Mouse (Mus musculus): ENCODE results near the gene Map3k20. TPM values are rescaled to one million over a fixed set of nuclear protein-coding genes. Genes with fewer than 3 reads are reported as not detected.

The Map3k20 gene
- polyA plus RNA-seq, 1 experiment, result 14.9 TPM

- no peak for DNase-seq (ENCODE audit: low read depth)
These were observed 4.9 kb upstream of the Map3k20 start for GRCm38 (mm10) chr2:72280524-72280923.

GRCm38 (mm10) chr2:72281971-72282370 lies 3.5 kb upstream of the Map3k20 start:
- DNase-seq (ENCODE audit: low read depth), result no peak

DNA sequence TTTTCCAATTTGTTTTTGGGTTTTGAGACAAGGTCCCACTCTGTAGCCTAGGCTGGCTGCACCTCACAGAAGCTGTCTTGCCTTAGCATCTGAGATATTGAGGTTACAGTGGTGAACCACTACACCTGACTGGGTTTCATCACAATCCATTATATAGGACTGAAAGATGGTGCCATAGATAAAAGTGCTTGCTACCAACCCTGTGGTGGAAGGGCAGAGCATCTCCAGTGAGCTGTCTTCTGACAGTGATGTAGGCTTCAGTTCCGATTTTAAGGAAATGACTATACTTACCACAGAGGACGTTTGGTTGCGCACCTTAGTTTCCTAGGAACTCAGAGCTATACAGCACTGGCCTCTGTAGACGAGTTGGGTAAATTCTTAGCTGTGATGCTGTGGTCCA lies 2.7 kb upstream of the Map3k20 start:
- no peak for DNase-seq (ENCODE audit: low read depth)

GRCm38 (mm10) chr2:72284689-72285088 lies 748 bp upstream of the Map3k20 start:
- DNase-seq (ENCODE audit: low read depth), result no peak

DNA sequence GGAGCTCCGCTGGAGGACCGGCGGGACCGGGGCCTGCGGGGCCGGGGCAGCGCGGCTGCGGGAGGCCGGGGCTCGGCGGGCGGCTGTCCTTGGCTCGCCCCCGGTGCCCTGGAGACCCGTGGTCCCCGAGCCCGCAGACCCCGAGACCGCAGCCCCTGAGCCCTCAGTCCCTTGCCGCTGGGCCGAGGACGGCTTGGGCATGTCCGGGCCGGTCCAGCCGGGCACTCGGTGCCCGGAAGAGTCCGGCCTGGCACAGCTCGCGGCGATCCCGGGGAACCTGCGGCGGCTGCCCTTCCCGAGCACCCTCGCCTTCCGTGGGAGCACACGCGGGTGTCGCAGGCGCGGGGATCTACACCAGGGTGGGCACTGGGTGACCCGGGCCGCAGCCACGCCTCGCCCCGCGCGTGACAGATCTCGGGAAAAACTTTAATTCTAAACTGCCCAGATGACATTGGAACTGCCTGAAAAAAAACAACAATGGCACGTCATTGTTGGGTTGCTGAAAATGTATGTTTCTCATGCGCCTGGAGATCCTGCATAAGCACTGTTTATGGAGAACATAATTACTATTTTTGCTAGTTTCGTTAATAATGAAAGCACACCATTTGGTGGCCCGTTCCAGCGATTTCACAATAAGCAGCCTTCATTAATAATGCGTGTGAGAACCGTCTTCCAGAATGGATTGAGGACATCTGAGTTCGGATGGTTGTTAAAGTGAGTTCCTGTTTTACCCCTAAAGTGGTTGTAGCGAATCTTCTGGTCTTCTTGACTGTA lies 638 bp downstream of the Map3k20 start:
- DNase-seq (ENCODE audit: low read depth), result no peak

DNA sequence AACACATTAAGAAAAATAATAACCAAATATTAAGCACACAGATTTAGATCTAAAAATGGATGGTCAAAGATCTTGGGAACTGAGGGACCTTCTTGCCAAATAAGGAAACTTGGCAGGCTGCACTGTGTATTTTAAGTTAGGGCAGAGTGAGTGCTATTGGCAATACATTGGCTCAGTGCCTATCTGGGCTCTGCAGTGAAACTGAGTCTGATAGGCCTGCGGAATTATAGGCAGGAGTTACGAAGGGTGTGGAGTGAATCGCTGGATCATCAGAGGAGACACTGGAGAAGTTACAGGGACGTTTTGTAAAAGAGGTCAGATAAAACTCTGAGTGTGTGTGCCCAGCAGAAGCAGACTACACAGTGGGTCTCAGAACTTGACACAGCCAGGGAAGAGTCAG lies 1.7 kb downstream of the Map3k20 start:
- DNase-seq (ENCODE audit: low read depth), result no peak

- DNase-seq (ENCODE audit: low read depth), result no peak
These were observed 3.6 kb downstream of the Map3k20 start for GRCm38 (mm10) chr2:72288932-72289534.

GRCm38 (mm10) chr2:72291103-72291502 lies 5.7 kb downstream of the Map3k20 start:
- DNase-seq (ENCODE audit: low read depth), result no peak

- DNase-seq (ENCODE audit: low read depth), result no peak
These were observed 7.1 kb downstream of the Map3k20 start for GRCm38 (mm10) chr2:72292573-72292972.

DNA sequence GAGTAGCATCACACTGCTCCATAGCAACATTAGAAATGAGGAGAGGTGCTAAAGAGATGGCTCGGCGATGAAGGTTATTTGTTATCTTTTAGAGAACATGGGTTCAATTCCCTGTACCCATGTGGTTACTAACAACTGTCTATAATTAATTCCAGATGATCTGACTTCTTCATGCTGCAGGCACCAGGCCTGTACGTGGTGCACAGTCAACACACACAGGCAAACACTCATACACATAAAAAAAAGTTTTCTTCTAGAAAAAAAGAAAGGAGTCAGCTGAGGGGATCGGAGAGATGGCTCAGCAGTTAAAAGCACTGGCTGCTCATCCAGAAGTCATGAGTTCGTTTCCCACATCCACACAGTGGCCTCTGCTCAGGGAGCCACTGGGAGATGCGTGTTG lies 9.6 kb downstream of the Map3k20 start:
- no peak for DNase-seq (ENCODE audit: low read depth)

GRCm38 (mm10) chr2:72296984-72297715 lies 11.7 kb downstream of the Map3k20 start:
- no peak for DNase-seq (ENCODE audit: low read depth)

DNA sequence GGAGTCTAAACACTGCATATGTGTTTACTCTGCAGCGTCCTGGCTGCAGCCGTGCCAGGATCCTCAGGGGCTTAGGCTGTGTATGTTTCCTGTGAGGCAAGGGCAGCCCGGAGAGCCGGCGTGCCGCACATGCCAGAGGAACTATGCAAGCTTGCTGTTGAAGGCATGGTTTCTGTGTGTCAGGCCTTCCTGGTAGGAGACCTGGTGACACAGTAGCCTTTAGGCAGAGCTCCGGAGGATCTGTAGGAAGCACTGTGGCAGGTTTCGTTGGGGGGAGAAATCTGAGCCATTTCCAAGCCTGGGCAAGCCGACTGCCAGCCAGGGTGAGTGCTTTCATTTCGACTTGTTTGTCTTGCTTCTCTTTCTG lies 12.3 kb downstream of the Map3k20 start:
- DNase-seq (ENCODE audit: low read depth), result no peak

DNA sequence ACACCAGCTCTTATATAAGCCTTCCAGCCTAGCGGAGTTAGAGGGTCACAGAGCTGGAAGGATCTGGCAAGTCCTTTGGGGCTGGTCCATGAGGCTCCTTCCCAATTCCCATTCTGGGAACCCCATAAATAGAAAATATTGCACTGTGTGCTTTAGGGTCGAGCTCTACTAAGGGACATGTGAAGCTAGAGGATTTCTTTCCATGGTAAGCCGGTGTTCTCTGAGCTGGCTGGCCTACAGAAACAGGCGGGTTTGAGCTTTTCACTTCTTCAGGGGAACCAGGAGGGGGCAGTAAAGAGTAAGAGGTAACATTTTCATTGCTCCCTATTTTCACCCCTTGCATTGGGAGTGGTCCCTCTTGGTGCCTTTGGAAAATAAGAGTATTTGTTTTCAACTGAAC lies 13.0 kb downstream of the Map3k20 start:
- no peak for DNase-seq (ENCODE audit: low read depth)

DNA sequence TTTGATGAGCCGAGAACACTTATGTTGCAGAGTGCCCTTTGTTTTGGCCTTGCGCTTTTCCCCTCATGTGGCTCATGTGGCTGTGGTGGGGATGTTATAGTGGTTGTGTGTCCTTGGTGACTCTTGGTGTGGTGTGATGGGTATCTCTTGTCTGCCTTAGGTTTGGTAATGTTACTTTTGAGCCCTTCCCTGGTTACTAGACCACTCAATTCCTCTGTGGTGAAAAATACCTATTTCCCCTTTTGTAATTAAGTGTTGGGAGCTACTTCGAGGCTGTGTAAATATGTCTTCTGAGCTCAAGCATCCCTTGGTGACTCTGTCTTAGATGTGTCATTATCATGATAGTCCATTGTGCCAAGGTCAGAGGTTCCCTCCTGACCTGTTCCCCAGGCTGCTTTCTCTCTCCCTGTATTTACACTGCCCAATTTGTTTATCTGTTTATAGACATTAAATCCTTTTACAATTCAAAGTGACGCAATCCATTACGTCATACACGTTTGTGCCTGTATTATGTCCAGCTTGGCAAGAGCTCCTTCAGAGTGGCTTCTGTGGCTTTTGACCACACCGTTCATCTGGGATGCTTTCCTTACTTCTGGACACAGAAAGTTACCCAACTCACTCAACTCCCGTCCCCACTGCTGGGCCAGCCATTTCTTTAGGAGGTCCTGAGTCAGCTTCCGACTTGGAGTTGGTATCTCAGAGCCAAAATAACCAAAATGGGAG lies 15.9 kb downstream of the Map3k20 start:
- no peak for DNase-seq (ENCODE audit: low read depth)

GRCm38 (mm10) chr2:72305738-72306137 lies 20.3 kb downstream of the Map3k20 start:
- no peak for DNase-seq (ENCODE audit: low read depth)

- no peak for DNase-seq (ENCODE audit: low read depth)
These were observed 22.9 kb downstream of the Map3k20 start for GRCm38 (mm10) chr2:72308351-72308750.

DNA sequence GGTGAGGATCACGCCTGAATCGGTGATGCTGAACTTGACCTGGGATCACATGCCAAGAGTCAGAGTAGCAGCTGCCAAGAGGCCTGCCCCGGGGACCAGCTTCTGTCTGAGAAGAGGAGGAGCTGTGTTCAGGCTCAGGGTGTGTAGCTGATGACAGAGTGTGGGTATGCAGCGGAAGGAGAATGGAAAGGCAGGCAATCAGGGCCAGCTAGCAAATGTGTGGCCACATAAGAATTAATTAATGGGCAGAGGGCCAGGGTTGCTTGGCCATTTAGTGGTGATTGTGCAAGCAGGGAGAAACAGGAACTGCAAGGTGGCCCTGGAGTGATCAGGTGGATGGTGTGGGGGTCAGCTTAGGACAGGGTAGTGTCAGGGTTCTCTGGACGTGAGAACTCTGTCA lies 23.5 kb downstream of the Map3k20 start:
- DNase-seq (ENCODE audit: low read depth), result no peak

GRCm38 (mm10) chr2:72311486-72311885 lies 26.0 kb downstream of the Map3k20 start:
- no peak for DNase-seq (ENCODE audit: low read depth)

DNA sequence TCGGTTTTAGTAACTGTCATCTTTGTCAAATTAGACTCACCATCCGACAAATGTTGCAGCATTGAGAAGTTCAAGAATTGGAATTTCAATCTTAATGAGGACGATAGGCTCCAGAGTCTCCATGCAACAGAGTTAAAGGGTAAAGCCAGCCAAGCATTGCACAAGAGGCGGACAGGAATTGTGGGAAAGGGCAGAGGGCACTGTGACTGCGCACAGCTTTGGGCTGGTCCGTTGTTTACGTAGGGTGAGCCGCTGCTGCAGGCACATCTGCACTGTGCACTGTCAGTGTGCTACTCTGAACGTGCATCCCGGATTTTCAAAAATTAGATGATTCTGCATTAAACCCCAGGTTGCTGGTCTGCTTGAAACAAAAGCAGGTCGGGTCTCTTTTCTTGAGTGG lies 27.9 kb downstream of the Map3k20 start:
- no peak for DNase-seq (ENCODE audit: low read depth)

DNA sequence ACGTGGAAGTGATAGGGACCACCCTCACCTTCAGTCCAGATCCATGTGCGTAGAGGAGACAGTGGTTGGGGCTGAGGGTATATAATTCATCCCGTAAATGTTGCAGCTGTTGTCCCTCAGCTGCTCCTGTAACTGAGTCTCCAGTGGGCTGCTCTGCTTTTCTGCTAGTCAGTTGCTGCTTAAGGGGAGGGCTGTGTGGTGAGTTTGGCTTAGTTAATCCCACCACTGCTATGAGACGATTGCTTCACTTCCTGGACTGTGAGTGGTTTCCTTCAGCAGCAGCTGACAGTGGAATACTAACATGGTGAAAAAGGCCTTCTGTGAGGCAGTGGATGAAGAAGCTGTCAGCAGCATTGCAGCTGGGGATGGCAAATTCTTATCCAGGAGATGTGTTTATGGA lies 33.0 kb downstream of the Map3k20 start:
- no peak for DNase-seq (ENCODE audit: low read depth)

GRCm38 (mm10) chr2:72319028-72319798 lies 33.8 kb downstream of the Map3k20 start:
- no peak for DNase-seq (ENCODE audit: low read depth)

- DNase-seq (ENCODE audit: low read depth), result no peak
These were observed 35.2 kb downstream of the Map3k20 start for GRCm38 (mm10) chr2:72320661-72321060.
